Mouse (Mus musculus) MEL-GATA-1-ER (cell line): ENCODE measurements around the gene Guca1b.
"Not testable (repeated sequence)": the region's sequence is repeated elsewhere in the genome, so short reads cannot be mapped to it uniquely, and the experiment has no call there.

Source experiments
- DNase-seq: peaks from one replicate; pipeline ENCODE4 v3.0.0-alpha.2; 2012; ENCODE audit warnings: low read depth; ENCODE audit errors: extremely low read depth

Guca1b gene

DNA sequence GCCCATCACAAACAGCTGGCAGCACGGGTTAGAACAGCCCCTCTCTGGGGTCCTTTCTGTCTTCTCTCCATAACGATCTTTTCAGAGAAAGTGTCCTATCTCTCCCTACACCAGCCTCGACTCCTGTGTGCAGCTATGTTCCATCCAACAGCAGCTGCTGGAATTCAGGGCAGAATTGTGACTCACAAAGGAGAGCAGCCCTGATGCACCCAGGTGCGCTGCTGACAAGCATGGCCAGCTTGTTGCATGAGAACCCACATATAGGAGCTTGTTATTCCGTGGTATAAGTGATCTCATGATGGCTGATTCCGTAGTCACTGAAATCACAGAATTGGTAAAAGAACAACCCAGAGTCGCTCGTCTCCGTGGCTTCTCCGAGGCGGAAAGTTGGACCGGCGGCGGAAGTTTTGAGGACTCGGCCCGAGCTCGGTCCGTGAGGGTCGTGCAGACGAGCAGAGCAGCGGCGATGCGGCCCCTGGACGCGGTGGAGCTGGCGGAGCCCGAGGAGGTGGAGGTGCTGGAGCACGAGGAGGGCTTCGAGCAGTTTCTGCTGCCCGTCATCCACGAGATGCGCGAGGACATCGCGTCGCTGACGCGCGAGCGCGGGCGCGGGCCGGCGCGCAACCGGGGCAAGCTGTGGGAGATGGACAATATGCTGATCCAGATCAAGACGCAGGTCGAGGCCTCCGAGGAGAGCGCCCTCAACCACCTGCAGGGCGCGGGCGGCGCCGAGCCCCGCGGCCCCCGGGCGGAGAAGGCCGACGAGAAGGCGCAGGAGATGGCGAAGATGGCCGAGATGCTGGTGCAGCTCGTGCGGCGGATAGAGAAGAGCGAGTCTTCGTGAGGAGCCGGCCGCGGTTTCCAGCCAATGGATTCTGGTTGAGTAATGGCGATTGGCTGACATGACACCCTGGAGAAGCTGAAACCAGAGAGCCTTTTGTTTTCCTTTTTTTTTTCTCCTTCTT lies 25.0 kb downstream of the Guca1b start:
- not testable (repeated sequence) for DNase-seq

DNA sequence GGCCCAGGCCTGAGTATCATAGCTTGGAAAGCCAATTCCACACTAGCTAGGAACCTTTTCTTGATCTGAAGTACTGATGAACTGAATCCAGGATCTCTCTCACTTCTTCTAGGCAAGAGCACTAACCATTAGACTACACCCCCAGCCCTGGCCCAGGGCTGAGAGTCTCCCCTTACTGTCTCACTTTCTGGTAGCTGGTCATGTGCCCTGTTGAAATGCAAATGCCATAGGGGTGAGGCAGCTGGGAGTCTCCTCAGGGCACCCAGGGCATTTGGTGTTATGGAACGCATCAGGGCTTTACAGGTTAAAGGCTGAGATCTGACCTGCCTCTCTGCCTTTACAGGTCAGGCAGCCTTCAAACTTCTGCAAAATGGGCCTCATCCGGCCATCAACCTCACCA lies 35.0 kb downstream of the Guca1b start:
- no peak for DNase-seq

DNA sequence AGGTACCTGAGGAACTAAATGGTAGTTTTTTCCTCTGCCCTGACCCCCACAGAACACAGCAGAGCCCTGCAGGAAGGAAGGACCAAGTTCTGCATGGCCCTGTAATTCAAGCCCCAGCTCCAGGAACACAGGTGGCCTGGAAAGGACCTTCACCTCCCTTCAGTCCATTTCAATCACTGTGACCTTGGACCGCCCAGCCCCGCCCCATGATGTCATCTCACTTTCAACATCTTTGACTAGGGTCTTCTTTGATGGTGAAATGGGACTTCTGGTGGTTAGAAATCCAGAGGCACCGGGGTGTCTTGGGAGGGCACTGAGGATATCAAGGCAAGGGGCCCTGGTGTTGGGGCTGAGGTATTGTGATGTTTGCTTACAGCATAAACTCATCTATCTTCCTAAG lies 36.4 kb downstream of the Guca1b start:
- DNase-seq: no peak

DNA sequence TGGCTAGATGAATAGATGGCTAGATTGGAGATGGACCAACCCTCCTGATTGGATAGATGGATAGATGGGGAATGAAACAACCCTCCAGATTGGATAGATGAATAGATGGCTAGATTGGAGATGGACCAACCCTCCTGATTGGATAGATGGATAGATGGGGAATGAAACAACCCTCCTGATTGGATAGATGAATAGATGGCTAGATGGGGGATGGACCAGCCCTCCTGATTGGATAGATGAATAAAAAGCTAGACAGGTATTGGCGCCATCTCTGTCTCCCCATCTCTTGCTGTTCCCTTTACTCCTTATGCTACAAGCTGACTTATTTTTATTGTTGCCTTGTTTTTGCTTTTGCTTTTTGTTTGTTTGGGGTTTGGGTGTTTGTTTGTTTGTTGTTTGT lies 37.4 kb downstream of the Guca1b start:
- DNase-seq: not testable (repeated sequence)

DNA sequence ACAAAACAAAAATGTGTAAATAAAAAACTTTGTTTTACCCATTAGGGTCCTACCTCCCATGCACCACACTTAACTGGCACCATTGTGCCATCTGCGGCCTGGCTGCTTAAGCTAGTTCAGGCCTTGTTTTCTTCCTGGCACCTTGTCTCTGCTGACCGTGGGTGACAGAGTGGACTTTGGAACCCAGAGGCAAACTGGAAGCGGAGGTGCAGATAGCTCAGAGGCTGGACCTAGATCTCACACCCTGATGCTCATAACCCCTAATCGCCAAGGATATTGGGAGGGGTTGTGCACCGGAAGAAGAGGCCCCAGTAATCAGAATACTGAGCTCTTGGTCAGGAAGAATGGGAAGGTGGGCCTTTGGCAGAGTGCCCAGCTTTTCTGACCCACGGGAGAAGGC lies 39.0 kb downstream of the Guca1b start:
- DNase-seq: no peak

DNA sequence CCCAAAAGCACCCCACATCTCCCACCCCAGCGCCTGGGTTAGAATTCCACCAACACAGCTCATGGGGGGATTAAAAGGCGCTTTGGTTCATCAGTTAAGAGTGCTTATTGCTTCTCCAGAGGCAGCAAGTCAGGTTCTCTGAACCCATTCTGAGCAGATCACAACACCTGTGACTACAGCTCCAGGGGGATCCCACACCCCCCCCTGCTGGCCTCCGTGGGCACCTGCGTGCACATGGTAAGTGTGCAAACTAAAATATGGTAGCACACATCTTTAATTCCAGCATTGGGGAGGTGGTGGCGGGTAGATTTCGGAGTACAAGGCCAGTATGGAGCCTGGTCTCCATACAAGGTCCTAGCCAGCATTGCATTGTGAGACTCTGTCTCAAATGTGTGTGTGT lies 42.1 kb downstream of the Guca1b start:
- no peak for DNase-seq

DNA sequence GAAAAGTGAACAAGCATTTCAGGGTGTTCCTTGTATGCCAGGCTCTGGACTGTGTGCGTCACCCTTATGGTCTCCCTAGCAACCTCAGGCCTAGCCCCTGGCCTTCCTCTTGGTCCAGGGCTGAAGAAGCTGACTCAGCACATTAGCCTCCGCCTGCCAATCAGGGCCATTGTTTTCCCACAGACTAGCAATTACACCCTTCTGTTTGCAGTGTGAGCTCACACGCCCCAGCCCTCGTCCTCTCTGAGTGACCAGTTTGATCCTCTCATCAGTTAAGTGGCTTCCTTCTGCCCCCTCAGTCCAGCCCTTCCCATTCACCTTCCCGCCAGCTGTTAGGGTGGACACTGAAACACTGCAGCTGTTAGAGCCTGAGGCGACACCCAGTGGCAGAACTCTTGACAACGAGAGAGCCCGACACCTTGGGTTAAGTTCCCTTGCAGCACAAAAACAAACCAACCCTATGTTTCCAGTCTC lies 43.7 kb downstream of the Guca1b start:
- no peak for DNase-seq

DNA sequence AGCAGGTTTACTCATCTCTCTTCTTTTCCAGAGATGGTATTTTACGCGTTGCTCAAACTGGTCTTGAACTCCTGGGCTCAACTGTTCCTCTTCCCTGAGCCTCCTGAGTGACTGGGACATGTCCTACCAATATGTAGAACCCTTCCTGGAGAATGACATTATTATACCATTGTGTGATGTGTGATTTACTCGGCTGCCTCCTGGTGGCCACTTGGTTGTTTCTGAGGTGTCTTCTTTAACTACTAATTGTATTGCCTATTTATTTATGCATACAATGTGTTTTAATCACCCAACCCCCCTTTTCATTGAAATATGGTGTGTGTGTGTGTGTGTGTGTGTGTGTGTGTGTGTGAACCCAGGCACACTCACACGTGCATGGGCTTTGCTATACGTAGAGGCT lies 45.6 kb downstream of the Guca1b start:
- DNase-seq: no peak

DNA sequence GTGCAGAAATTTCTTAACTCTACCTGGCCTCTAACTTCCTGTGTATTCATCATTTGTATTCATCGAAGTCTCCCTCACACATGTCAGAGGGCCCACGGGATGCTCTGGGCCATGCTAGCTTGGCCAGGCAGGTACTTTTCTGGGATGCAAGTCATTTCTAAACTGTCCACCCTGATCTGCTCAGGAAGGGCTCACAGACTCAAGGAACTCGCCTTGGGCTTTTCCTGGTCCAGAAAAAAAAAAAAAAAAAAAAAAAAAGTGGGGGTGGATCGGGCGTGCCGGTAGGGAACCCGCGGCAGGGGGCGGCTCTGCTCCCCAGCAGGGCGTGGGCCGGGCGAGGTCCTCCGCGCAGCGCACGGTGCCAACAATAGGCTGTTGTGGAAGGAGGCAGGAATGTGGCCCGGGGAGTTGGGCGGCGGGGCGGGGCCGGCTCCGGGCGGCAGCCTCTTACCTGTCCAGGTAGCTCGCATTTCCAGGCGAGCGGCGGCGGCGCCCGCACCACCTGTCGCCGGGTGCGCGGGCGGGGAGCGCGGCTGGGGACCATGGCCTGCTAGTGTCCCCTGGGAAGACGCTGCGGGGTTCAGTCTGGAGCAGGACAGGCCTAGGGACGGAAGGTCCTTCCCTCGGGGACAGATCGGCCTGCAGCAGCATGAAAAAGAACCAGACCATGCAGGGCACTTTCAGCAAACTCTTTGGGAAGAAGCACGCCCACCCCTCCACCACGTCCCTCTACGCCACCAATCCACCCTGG lies 51.1 kb downstream of the Guca1b start, which contains the start of gene AI661453:
Gene AI661453 (plus strand): TSS at position 460 of the 751 bp plus-strand sequence.
- DNase-seq: no peak

DNA sequence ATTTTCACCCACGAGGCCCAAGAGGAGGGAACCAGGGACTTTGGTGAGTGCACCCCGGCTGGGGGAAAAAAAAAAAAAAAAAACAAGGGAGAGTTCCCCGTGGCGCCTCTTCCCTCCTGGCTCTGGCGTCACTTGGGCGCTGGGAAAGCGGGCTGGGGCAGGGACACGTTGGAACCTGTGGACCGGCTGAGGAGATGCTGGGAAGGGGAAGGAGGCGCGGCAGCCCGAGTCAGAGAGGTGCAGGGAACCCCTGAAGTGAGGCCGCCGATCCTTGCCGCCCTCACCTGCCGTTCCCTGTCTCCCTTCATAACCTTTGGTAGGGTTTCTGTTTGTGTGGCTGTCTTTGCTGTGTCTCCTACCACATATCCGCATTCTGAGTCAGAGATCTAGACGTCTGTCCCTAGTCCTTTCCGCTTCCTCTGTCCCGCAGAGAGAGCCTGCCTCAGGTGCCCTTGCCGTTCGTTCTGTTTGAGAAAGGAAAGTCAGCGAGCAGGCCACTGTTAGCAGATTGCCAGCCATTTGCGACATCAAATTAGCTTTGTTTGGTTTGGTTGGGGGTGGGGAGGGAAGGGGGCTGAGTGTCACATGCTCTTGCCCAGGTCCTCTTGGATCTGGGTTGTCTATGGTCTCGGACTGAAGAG lies 51.8 kb downstream of the Guca1b start, which contains the start of gene 1700001C19Rik:
Gene 1700001C19Rik (minus strand): TSS at position 470 of the 641 bp plus-strand sequence.
- no peak for DNase-seq

DNA sequence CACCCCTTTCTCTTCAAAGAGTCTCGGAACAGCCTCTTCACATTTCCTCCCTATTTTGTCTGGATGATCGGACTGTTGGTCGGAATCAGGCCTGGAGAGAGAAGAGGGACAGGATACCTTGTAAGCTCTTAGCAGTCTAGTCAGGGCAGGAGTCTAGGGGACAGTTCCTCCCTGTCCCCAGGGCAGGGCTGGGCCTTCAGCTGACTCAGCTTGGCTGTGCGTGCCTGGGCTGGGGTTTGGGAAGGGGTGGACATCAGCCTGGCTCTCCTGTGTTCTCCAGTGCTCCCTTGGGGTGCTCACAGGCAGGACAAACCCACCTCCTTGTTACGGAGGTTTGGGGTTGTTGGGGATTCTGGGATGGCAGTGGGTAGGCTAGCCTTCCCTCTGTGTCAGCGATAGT lies 53.4 kb downstream of the Guca1b start:
- no peak for DNase-seq

DNA sequence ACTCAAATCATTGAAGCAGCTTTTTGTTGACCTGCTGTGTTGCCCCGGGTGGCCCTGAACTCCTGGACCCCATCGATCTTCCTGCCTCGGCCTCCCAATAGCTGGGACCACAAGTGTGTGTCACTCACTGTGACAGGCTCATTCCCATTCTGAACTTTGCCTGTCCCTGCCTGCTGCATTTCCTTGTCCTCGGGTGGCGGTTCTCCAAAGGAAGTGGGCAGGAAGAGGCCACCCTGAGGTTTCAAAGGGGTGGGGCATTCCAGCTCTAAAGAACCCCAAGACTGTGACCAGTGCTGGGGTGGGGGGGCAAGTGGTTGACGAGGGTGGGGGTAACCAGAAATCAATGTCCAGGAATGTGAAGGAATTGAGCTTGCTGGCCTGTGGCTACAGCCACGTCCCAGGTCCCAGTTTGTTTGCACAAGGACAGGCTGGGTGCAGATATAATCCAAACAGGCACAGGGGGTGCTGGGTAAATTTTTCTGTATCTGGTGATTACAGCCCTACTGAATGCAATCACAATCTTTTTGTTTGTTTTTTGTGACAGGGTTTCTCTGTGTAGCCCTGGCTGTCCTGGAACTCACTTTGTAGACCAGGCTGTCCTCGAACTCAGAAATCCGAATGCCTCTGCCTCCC lies 54.3 kb downstream of the Guca1b start:
- no peak for DNase-seq

DNA sequence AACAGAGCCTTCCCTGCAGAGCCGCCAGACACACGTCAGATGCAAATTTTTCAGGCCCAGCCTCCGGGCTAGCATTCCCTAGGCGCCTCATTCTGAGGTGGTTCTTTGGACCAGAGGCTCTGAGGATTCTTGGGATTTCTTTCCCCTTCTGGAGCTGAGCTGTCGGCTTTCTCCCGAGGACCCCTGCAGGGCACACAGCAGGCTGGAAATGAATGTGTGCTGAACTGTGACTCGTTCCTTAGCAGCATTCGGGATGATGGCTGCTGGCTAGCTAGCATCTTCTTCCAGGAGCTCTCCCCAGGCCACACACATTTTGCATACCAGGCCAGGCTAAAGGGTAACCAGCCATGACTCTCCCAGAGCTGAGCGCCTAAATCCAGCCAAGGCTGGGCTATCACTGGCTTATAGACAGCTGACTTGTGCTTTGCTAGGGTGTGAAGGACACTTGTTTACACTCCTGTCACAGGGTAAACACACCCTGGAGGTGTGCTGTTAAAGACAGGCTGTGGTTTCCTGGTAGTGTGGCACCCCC lies 55.2 kb downstream of the Guca1b start:
- no peak for DNase-seq

DNA sequence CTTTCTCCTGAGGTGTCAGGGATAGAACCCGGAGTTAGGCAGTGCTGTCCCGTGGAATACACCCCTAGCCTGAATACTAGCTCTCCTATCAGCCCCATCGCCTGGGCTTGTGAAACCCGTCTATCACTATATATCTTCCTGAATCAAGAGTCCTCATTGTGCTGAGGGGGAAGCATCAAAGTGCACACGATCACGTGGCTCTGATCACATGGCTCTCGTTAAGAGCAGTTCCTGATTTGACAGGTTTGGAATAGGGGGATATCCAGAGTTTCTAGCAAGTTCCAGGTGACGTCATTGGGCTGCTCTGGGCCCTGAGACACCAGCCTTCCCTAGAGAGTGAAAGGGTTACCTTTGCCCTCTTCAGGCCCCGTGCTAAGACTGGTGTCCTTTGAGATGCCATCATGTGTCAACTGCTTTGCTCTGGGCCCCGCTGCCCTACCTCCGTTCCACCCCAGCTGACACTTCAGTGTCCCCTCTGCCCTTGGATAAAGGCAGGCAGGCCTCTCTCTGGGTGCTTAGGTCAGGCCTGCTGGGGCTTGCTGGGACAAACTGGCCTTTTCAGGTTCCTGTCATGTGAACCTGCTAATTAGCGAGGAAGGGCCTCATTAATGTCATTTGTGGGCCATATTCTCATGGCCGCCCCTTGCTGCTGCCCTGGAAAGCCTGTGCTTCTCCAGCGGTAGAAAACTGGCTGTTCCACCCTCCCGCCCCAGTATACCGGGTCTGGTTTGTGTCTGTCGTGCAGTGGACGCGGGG lies 56.3 kb downstream of the Guca1b start:
- no peak for DNase-seq

DNA sequence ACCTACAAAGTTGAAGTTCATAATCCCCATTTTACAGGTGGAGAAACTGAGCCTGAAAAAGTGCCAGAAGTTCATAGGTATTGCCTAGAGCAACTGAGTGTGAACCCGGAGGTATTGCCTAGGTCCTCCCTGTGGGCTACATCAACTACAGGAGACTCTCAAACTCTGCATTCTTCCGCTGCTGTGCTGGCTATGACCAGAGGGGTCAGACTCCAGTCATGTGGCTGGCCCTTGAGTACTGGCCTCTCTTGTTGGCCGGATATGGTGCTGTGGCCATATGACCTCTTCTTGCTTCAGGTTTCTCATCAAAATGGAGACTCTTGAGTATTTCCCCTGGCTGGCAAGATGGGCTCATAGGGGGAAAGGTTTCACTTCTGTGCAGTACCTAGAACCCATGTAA lies 57.1 kb downstream of the Guca1b start:
- DNase-seq: no peak
